Mouse (Mus musculus) lung, postnatal 36 days (tissue): ENCODE data around the gene Rcan1.

Experiments used
- DNase-seq: peaks from one replicate; pipeline ENCODE4 v3.0.0; 2022; ENCODE audit warnings: mixed read lengths

The Rcan1 gene

GRCm38 (mm10) chr16:92467041-92467440 lies 3.6 kb downstream of the Rcan1 start:
- no peak for DNase-seq

- DNase-seq, result peak; percentile 99
Observed at GRCm38 (mm10) chr16:92465642-92466526, 4.8 kb downstream of the Rcan1 start.

- no peak for DNase-seq
Observed at GRCm38 (mm10) chr16:92465226-92465625, 5.4 kb downstream of the Rcan1 start.

GRCm38 (mm10) chr16:92464390-92464972 lies 6.2 kb downstream of the Rcan1 start:
- DNase-seq, result peak; percentile 34

- DNase-seq, result no peak
Observed at GRCm38 (mm10) chr16:92461412-92461811, 9.3 kb downstream of the Rcan1 start.

GRCm38 (mm10) chr16:92457594-92457993 lies 13.1 kb downstream of the Rcan1 start:
- peak; percentile 76 for DNase-seq

- DNase-seq, result no peak
Observed at GRCm38 (mm10) chr16:92455969-92456368, 14.7 kb downstream of the Rcan1 start.

GRCm38 (mm10) chr16:92455488-92455887 lies 15.2 kb downstream of the Rcan1 start:
- no peak for DNase-seq

GRCm38 (mm10) chr16:92454495-92454894 lies 16.2 kb downstream of the Rcan1 start:
- no peak for DNase-seq

GRCm38 (mm10) chr16:92454002-92454401 lies 16.7 kb downstream of the Rcan1 start:
- DNase-seq, result no peak

- DNase-seq, result no peak
Observed at GRCm38 (mm10) chr16:92452609-92453008, 18.1 kb downstream of the Rcan1 start.

- DNase-seq, result peak; percentile 55
Observed at GRCm38 (mm10) chr16:92451516-92452072, 19.1 kb downstream of the Rcan1 start.

- no peak for DNase-seq
Observed at GRCm38 (mm10) chr16:92450331-92450730, 20.3 kb downstream of the Rcan1 start.

GRCm38 (mm10) chr16:92449080-92449479 lies 21.6 kb downstream of the Rcan1 start:
- DNase-seq, result no peak

GRCm38 (mm10) chr16:92445377-92445776 lies 25.3 kb downstream of the Rcan1 start:
- DNase-seq, result peak; percentile 60

- peak; percentile 87 for DNase-seq
Observed at GRCm38 (mm10) chr16:92443644-92444113, 27.0 kb downstream of the Rcan1 start.

GRCm38 (mm10) chr16:92442946-92443345 lies 27.7 kb downstream of the Rcan1 start:
- DNase-seq, result no peak

GRCm38 (mm10) chr16:92442150-92442549 lies 28.5 kb downstream of the Rcan1 start:
- no peak for DNase-seq

GRCm38 (mm10) chr16:92441203-92441602 lies 29.5 kb downstream of the Rcan1 start:
- DNase-seq, result no peak

- DNase-seq, result no peak
Observed at GRCm38 (mm10) chr16:92440229-92440628, 30.4 kb downstream of the Rcan1 start.

- DNase-seq, result no peak
Observed at GRCm38 (mm10) chr16:92439775-92440174, 30.9 kb downstream of the Rcan1 start.

- no peak for DNase-seq
Observed at GRCm38 (mm10) chr16:92435431-92435985, 35.2 kb downstream of the Rcan1 start.

- no peak for DNase-seq
Observed at GRCm38 (mm10) chr16:92433176-92433575, 37.5 kb downstream of the Rcan1 start.
